Mouse (Mus musculus) testis, adult 2 months (tissue): ENCODE data around the gene Cnot1. TPM values are rescaled to one million over a fixed set of nuclear protein-coding genes. Genes with fewer than 3 reads are reported as not detected.

Experiments
- H3K27ac ChIP-seq: fragments of 200-500 bp; 2 replicates; pipeline ENCODE4 v1.5.1; 2012; ENCODE audit warnings: low read depth, low read length; ENCODE audit not compliant: control insufficient read depth, insufficient read depth
- H3K27me3 ChIP-seq: fragments of 200-500 bp; 2 replicates; pipeline ENCODE4 v1.6.1; 2012; ENCODE audit warnings: mild to moderate bottlenecking, low read length, moderate library complexity; ENCODE audit not compliant: control insufficient read depth, insufficient read depth
- H3K36me3 ChIP-seq: fragments of 200-500 bp; 2 replicates; pipeline ENCODE4 v1.6.1; 2012; ENCODE audit warnings: mild to moderate bottlenecking, low read length; ENCODE audit not compliant: control insufficient read depth, insufficient read depth
- H3K4me1 ChIP-seq: fragments of 200-500 bp; 2 replicates; pipeline ENCODE4 v1.6.1; 2012; ENCODE audit warnings: low read length; ENCODE audit not compliant: control insufficient read depth, insufficient read depth
- H3K4me3 ChIP-seq: fragments of 200-500 bp; 2 replicates; pipeline ENCODE4 v1.5.1; 2012; ENCODE audit warnings: low read depth, mild to moderate bottlenecking, low read length, moderate library complexity, mixed read lengths; ENCODE audit not compliant: control insufficient read depth
- CTCF ChIP-seq: fragments of 200-500 bp; IDR thresholded peaks from 2 replicates; pipeline ENCODE4 v1.5.1; 2012; ENCODE audit warnings: low read depth, mild to moderate bottlenecking, inconsistent platforms, low read length, moderate library complexity; ENCODE audit not compliant: control insufficient read depth, insufficient read depth, insufficient replicate concordance
- polyA plus RNA-seq: library from polyadenylated mRNA; depleted of rRNA; stranded (reverse); fragments of >200 nt; gene quantifications from 2 replicates; pipeline ENCODE4 v1.2.3, GENCODE M21; 2012; rRNA removed

Gene Cnot1
- polyA plus RNA-seq, 1 experiment = 236 TPM

GRCm38 (mm10) chr8:95669967-95670366, 137.3 kb downstream of the Cnot1 start:
- H3K4me3 ChIP-seq = no peak overlapping the region
- H3K27ac ChIP-seq = no peak overlapping the region
- H3K4me1 ChIP-seq = no peaks in the 10 kb centered on the region
- no peaks in the 10 kb centered on the region for H3K36me3 ChIP-seq
- no peak for TF ChIP-seq CTCF
- H3K27me3 ChIP-seq = no peaks in the 10 kb centered on the region

Other genes with a start within 250 kb of the Cnot1 start
- gene Prss54, start 231.1 kb downstream of the Cnot1 start, polyA plus RNA-seq = 251 and 266 TPM in 2 replicates
- 1.3 and 1.5 TPM in 2 replicates for gene Gins3, start 174.0 kb downstream of the Cnot1 start, polyA plus RNA-seq
- gene Ndrg4, start 130.5 kb downstream of the Cnot1 start, polyA plus RNA-seq = 23.7 and 26.2 TPM in 2 replicates
- 4.5 and 4.7 TPM in 2 replicates for gene Setd6, start 91.6 kb downstream of the Cnot1 start, polyA plus RNA-seq
- gene Sap18b, start 17.9 kb upstream of the Cnot1 start, polyA plus RNA-seq = 47.0 and 58.8 TPM in 2 replicates
- 2.9 and 3.4 TPM in 2 replicates for gene Slc38a7, start 46.1 kb upstream of the Cnot1 start, polyA plus RNA-seq
- 8.7 and 15.7 TPM in 2 replicates for gene Got2, start 81.1 kb upstream of the Cnot1 start, polyA plus RNA-seq